Mouse (Mus musculus) CD4-positive naive resting alpha-beta T cell, adult 76 days (primary cell): Measurements from ENCODE around the gene Il12rb2. TPM values are rescaled to one million over a fixed set of nuclear protein-coding genes. Genes with fewer than 3 reads are reported as not detected.

ENCODE experiments used
- total RNA-seq: library from RNA; stranded (reverse); gene quantifications from one replicate; pipeline ENCODE4 v1.2.4, GENCODE M21; 2023

The Il12rb2 gene
- total RNA-seq, result 2.1 TPM

GRCm38 (mm10) chr6:67375982-67376391 lies at the start of gene Il12rb2:
Gene Il12rb2, minus strand, starts transcription at chr6:67376188.

Other genes with a start within 250 kb of the Il12rb2 start
- gene Serbp1, start 138.0 kb downstream of the Il12rb2 start, total RNA-seq, result 358 TPM
- not detected for gene Il23r, start 115.7 kb upstream of the Il12rb2 start, total RNA-seq
- gene Tacstd2, start 159.6 kb upstream of the Il12rb2 start, total RNA-seq, result not detected